Mouse (Mus musculus) cerebellum, adult 9-11 months (tissue): ENCODE measurements around the gene Pfn5.
"Not testable (repeated sequence)": the region's sequence is repeated elsewhere in the genome, so short reads cannot be mapped to it uniquely, and the experiment has no call there.

Experiments
- DNase-seq: peaks from one replicate; pipeline ENCODE4 v3.0.0; 2022

The Pfn5 gene

DNA sequence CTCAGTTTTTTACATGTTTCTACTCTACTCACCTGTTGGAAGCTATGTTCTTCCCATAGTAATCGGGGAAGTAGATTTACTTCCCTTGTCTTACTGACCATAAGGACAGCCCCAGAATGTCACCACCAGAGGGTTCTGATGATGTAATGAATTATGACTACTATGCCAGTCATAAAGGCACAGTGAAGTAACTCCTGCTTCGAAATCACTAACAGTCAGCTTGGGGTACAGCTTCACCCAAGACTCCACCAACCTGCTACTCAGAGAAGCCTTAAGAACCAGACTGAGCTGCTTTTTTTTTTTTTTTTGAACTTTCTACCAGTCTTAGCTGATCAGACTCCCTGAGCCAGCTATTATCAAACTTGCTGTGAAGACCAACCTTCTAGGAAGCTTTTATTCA lies at the start of gene Pfn5, which contains the start of gene Asb12:
Pfn5 (plus strand) TSS at position 218 of the 400 bp plus-strand sequence.
Asb12 (minus strand) TSS at position 101 of the 400 bp plus-strand sequence.
- DNase-seq, result no peak

DNA sequence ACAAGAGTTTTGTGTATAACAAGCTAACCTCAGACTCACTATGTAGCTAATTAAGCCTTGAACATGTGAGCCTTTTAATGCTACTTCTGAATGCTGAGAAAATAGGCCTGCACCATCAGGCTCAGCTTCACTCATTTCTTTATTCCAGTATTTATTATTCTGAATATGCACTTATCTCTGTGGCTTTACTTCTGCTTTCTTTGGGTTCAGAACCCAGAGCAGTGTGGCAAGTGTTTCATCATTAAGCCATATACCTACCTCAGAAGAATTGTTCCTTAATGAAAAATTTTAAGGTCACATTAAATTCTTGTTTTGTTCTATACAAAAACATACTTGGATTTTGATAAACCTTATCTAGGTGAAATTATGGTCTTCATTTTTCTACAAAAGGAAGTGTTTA lies 34.0 kb upstream of the Pfn5 start:
- no peak for DNase-seq

DNA sequence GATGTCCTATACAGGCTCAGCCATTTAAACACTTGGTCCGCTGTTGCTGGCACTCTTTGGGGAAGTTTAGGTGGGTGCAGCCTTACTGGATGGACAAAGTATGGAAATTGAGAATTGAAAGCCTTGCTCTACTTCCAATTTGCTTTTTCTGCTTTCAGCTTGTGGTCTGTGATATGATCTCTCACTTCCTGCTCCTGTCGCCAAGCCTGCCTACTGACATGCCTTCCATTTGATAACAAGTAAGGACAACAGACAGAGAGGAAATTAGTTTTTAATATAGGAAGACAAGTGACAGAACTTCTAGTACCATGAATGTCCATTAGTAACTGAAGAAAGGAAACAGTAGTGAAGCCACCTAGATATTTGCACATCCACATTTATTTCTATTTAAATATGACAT lies 32.7 kb upstream of the Pfn5 start:
- DNase-seq, result no peak

DNA sequence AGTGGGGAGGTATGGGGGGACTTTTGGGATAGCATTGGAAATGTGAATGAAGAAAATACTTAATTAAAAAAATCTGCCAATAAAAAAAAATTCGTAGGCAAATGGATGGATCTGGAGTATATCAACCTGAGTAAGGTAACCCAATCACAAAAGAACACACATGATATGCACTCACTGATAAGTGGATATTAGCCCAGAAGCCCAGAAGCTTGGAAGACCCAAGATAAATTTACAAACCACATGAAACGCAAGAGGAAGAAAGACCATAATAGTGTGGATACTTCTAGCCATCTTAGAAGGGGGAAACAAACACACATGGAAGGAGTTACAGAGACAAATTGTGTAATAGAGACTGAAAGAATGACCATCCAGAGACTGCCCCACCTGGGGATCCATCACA lies 22.4 kb upstream of the Pfn5 start:
- DNase-seq, result not testable (repeated sequence)

DNA sequence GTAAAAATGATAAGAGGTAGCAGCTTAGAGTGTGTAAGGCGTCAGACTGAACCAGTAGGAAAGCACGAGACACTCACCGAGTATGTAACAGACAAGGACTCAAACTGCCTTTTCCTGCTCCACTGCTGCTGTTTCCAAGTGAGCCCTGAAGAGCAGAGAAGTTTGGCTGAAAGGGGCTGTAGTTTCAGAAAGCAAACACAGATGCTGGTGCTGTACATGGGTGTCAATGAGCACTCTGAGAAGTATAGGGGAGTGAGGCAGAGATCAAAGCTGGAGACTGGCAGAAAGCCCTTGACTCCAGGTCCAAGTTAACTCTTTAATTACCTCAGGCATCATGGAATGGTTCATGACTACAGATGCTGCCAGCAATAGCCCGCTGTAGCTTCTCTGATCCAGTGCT lies 3.6 kb upstream of the Pfn5 start:
- DNase-seq, result no peak

DNA sequence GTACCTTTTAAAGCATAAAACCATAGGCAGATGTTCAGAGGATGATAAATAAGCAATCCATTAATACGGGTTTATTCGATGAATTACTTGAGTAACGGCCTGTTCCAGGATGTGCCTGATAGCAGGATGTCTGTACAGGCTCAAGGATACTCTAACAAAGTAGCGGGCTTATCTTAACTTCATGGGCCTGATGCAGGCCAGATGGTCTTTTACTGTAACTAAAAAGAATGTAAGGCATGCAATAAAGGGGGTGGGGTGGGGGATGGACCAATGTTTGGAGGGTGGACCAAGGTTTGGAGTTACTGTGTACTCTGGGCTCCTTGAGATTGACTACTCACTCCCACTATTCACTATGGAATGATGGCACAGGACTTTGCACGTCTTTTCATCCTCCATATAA lies 42.7 kb downstream of the Pfn5 start:
- no peak for DNase-seq
